Mouse (Mus musculus): ENCODE data around the gene Smim22. TPM values are rescaled to one million over a fixed set of nuclear protein-coding genes. Genes with fewer than 3 reads are reported as not detected.
A peak's percentile ranks its signal among the peaks of the same experiment; 100 is the strongest.

Smim22 gene
- polyA plus RNA-seq (2015; fragmentation: Nextera tagmentation; extraction: Ambion mirVana): 5.4 and 10.0 TPM in 2 replicates

- Histone ChIP-seq H3K4me1 (peaks cover 5% of the 10 kb centered on the region), H3K27ac (no peak within 1 kb of the TSS), H3K9me3 (no peaks in the 10 kb centered on the region), H3K9ac (0 out of 2 replicates have a peak within 1 kb of the TSS, but pooled peaks have one; percentile 36), H3K27me3 (no peaks in the 10 kb centered on the region), H3K4me3 (no peak within 1 kb of the TSS), H3K36me3 (peaks cover 18% of the 10 kb centered on the region), H3K4me2 (peak within 1 kb of the TSS; percentile 17; the same call in 1 of the 2 replicates)
- 37% methylated on average over 5 of the region's 5 CpGs for WGBS
- no peak for ATAC-seq (ENCODE audit: insufficient number of reproducible peaks, insufficient read depth, low FRiP score, low TSS enrichment, low read depth)
Observed at GRCm38 (mm10) chr16:5007067-5007466, at the start of gene Smim22. TSS of gene Smim22 (plus strand) at chr16:5007288.

GRCm38 (mm10) chr16:4957446-4957845 is 49.6 kb upstream of the Smim22 start:
- no peak overlapping the region for H3K4me3 ChIP-seq
- no peak overlapping the region for H3K27ac ChIP-seq
- H3K9ac ChIP-seq: no peak overlapping the region
- no peak overlapping the region for H3K4me2 ChIP-seq
- no peaks in the 10 kb centered on the region for H3K9me3 ChIP-seq
- ATAC-seq (ENCODE audit: insufficient number of reproducible peaks, insufficient read depth, low FRiP score, low TSS enrichment, low read depth): no peak
- 91% methylated on average over 3 of the region's 3 CpGs for WGBS
- peaks cover 76% of the 10 kb centered on the region for H3K36me3 ChIP-seq
- H3K27me3 ChIP-seq: no peaks in the 10 kb centered on the region
- H3K4me1 ChIP-seq: peaks cover 6% of the 10 kb centered on the region

- 89% methylated on average over 8 of the region's 8 CpGs for WGBS
- Histone ChIP-seq H3K4me2 (no peak overlapping the region), H3K9me3 (no peaks in the 10 kb centered on the region), H3K4me3 (no peak overlapping the region), H3K4me1 (peaks cover 20% of the 10 kb centered on the region), H3K27me3 (no peaks in the 10 kb centered on the region), H3K27ac (no peak overlapping the region), H3K36me3 (peaks cover 48% of the 10 kb centered on the region), H3K9ac (no peak overlapping the region)
- ATAC-seq (ENCODE audit: insufficient number of reproducible peaks, insufficient read depth, low FRiP score, low TSS enrichment, low read depth): no peak
Observed at GRCm38 (mm10) chr16:4960260-4960659, 46.8 kb upstream of the Smim22 start.

GRCm38 (mm10) chr16:4963346-4963745 is 43.7 kb upstream of the Smim22 start:
- no peak for ATAC-seq (ENCODE audit: insufficient number of reproducible peaks, insufficient read depth, low FRiP score, low TSS enrichment, low read depth)
- 35% methylated on average over 9 of the region's 9 CpGs for WGBS
- Histone ChIP-seq H3K27ac (peak overlapping the region; percentile 87; the same call in 1 of the 2 replicates), H3K4me3 (peak overlapping the region; percentile 95), H3K9ac (peak overlapping the region; percentile 94), H3K36me3 (peaks cover 22% of the 10 kb centered on the region), H3K27me3 (no peaks in the 10 kb centered on the region), H3K4me2 (peak overlapping the region; percentile 84), H3K9me3 (no peaks in the 10 kb centered on the region), H3K4me1 (peaks cover 22% of the 10 kb centered on the region)

- Histone ChIP-seq H3K27me3 (no peaks in the 10 kb centered on the region), H3K4me2 (peak within 1 kb of the TSS; percentile 84), H3K36me3 (peaks cover 19% of the 10 kb centered on the region), H3K27ac (peak within 1 kb of the TSS; percentile 87), H3K9ac (peak within 1 kb of the TSS; percentile 94), H3K9me3 (no peaks in the 10 kb centered on the region), H3K4me1 (peaks cover 22% of the 10 kb centered on the region), H3K4me3 (peak within 1 kb of the TSS; percentile 95)
- peak; percentile 98 for ATAC-seq (ENCODE audit: insufficient number of reproducible peaks, insufficient read depth, low FRiP score, low TSS enrichment, low read depth)
- under 1% methylated on average over 76 of the region's 76 CpGs for WGBS
Observed at GRCm38 (mm10) chr16:4963797-4964709, 43.0 kb upstream of the Smim22 start, which contains the start of gene Anks3. TSS of gene Anks3 (minus strand) at chr16:4964205.

GRCm38 (mm10) chr16:4964731-4965391 is 42.2 kb upstream of the Smim22 start:
- H3K9me3 ChIP-seq: no peaks in the 10 kb centered on the region
- peak overlapping the region; percentile 95 for H3K4me3 ChIP-seq
- no peak; the same call in 1 of the 2 replicates for ATAC-seq (ENCODE audit: insufficient number of reproducible peaks, insufficient read depth, low FRiP score, low TSS enrichment, low read depth)
- peak overlapping the region; percentile 87; the same call in 1 of the 2 replicates for H3K27ac ChIP-seq
- peak overlapping the region; percentile 84 for H3K4me2 ChIP-seq
- no peaks in the 10 kb centered on the region for H3K27me3 ChIP-seq
- H3K36me3 ChIP-seq: peaks cover 11% of the 10 kb centered on the region; the same call in 1 of the 2 replicates
- WGBS: 22% methylated on average over 13 of the region's 13 CpGs
- peaks cover 22% of the 10 kb centered on the region for H3K4me1 ChIP-seq
- peak overlapping the region; percentile 94 for H3K9ac ChIP-seq

GRCm38 (mm10) chr16:4965392-4966129 is 41.5 kb upstream of the Smim22 start:
- Histone ChIP-seq H3K4me2 (peak overlapping the region; percentile 84; the same call in 1 of the 2 replicates), H3K36me3 (0 out of 2 replicates have a peak, but pooled peaks cover 4% of the 10 kb centered on the region), H3K9ac (peak overlapping the region; percentile 40; the same call in 1 of the 2 replicates), H3K9me3 (no peaks in the 10 kb centered on the region), H3K4me1 (peaks cover 22% of the 10 kb centered on the region), H3K27ac (no peak overlapping the region), H3K27me3 (no peaks in the 10 kb centered on the region), H3K4me3 (no peak overlapping the region)
- ATAC-seq (ENCODE audit: insufficient number of reproducible peaks, insufficient read depth, low FRiP score, low TSS enrichment, low read depth): no peak
- WGBS: 90% methylated on average over 8 of the region's 8 CpGs

- H3K36me3 ChIP-seq: no peaks in the 10 kb centered on the region
- H3K4me1 ChIP-seq: peaks cover 5% of the 10 kb centered on the region
- WGBS: 76% methylated on average over 3 of the region's 3 CpGs
- no peaks in the 10 kb centered on the region for H3K27me3 ChIP-seq
- H3K4me2 ChIP-seq: no peak overlapping the region
- no peaks in the 10 kb centered on the region for H3K9me3 ChIP-seq
- ATAC-seq (ENCODE audit: insufficient number of reproducible peaks, insufficient read depth, low FRiP score, low TSS enrichment, low read depth): no peak
- no peak overlapping the region for H3K9ac ChIP-seq
- no peak overlapping the region for H3K4me3 ChIP-seq
- H3K27ac ChIP-seq: no peak overlapping the region
Observed at GRCm38 (mm10) chr16:4968426-4968825, 38.7 kb upstream of the Smim22 start.

- no peak overlapping the region for H3K4me3 ChIP-seq
- H3K4me1 ChIP-seq: peaks cover 5% of the 10 kb centered on the region
- no peaks in the 10 kb centered on the region for H3K9me3 ChIP-seq
- no peak for ATAC-seq (ENCODE audit: insufficient number of reproducible peaks, insufficient read depth, low FRiP score, low TSS enrichment, low read depth)
- WGBS: 89% methylated on average over 5 of the region's 5 CpGs
- H3K27me3 ChIP-seq: no peaks in the 10 kb centered on the region
- H3K27ac ChIP-seq: no peak overlapping the region
- H3K9ac ChIP-seq: no peak overlapping the region
- H3K4me2 ChIP-seq: no peak overlapping the region
- H3K36me3 ChIP-seq: no peaks in the 10 kb centered on the region
Observed at GRCm38 (mm10) chr16:4969055-4969843, 37.8 kb upstream of the Smim22 start.

- WGBS: 74% methylated on average over 4 of the region's 4 CpGs
- no peaks in the 10 kb centered on the region for H3K27me3 ChIP-seq
Observed at GRCm38 (mm10) chr16:4971626-4972025, 35.5 kb upstream of the Smim22 start.

More at GRCm38 (mm10) chr16:4971626-4972025, 35.5 kb upstream of the Smim22 start:
- no peak overlapping the region for H3K4me2 ChIP-seq
- no peak overlapping the region for H3K9ac ChIP-seq
- no peak overlapping the region for H3K4me3 ChIP-seq
- H3K4me1 ChIP-seq: no peaks in the 10 kb centered on the region
- no peaks in the 10 kb centered on the region for H3K36me3 ChIP-seq
- H3K27ac ChIP-seq: no peak overlapping the region
- no peak for ATAC-seq (ENCODE audit: insufficient number of reproducible peaks, insufficient read depth, low FRiP score, low TSS enrichment, low read depth)
- H3K9me3 ChIP-seq: no peaks in the 10 kb centered on the region
